Mouse (Mus musculus) layer of hippocampus, adult 6 months (tissue): ENCODE measurements around the gene Espn. TPM values are rescaled to one million over a fixed set of nuclear protein-coding genes. Genes with fewer than 3 reads are reported as not detected.

ENCODE experiments used
- long read RNA-seq, 2 experiments: library from polyadenylated mRNA; unstranded; transcript quantifications; one replicate each; pipeline ENCODE4 v2.0.0; 2019 to 2020
- polyA plus RNA-seq: library from polyadenylated mRNA; unstranded; fragments of <200 nt; fragmentation: Nextera tagmentation; gene quantifications from 2 replicates; pipeline ENCODE4 v1.2.3, GENCODE M21; 2021

The Espn gene
- polyA plus RNA-seq, result 0.92 and 1.9 TPM in 2 replicates
- long read RNA-seq, experiment 1, result 0 reads
- long read RNA-seq, experiment 2, partial matches to known transcripts, result 0 of 2 reads
- long read RNA-seq, experiment 2, other reads (novel, unspliced or antisense), result 2 of 2 reads

DNA sequence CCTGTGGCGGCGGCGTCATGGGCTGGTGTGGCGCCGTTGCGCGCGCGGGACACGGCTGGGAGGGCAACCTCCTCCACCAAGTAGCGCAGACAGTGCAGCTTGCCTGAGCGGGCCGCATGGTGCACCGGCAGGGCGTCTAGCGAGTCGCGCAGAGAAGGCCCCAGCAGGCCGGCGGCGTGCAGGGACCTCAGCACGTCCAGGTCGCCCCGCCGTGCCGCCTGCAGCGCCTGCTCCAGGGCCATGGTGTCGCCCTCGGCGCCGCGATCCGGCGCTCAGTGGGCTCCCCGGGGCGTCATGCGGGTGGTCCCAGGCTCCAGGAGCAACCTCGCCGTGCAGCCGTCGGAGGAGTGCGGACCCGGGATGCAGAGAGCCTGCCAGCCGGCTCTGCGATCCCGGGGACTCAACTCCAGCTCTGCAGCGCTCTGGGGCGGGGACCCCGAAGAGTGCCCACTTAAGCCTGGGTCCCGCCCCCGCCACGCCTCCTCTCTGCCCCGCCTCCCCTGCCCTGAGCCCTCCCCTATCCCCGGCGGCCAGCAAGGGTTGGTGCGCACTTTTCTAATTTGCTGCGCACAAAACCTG, at the start of gene Espn:
Gene Espn (minus strand): TSS at position 406 of the 579 bp plus-strand sequence.

DNA sequence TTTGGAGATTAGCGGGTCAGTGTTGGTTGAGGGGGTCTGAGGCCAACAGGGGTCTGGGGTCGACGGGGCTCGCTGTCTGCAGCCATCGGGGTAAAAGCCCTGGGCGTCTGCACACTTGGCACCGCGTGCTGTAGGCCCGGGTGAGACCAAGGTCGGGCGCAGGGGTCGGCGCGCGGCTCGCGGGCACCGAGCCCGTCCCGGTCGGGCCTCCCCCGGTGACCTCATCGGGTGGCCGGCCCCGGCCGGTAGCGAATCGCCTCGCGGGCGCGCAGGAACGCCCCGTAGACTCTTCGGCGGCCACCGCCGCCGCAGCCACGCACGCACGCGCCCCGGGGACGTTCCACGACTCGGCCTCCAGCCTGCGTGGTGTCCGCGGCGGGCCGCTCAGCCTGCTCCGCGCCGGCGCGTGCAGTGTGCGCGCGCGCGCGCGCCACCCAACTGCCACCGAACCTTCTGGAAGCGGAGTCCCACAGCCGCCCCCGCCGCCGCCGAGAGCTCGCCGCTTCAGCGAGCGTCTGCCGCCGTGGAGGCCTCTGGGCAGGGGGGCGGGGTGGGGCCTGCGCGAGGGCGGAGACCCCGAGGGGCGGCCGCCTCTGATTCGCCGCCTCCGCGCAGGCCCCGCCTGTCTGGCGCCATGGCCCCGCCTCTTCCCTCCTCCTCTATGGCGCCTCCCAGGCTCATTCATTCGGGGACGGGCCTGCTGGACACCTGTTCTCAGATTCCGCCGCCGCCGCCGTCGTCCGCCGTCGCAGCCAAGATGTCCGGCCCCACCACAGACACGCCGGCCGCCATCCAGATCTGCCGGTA, 25.6 kb upstream of the Espn start, which contains the start of gene Acot7:
Gene Acot7 (plus strand): TSS at position 598 of the 807 bp plus-strand sequence.

DNA sequence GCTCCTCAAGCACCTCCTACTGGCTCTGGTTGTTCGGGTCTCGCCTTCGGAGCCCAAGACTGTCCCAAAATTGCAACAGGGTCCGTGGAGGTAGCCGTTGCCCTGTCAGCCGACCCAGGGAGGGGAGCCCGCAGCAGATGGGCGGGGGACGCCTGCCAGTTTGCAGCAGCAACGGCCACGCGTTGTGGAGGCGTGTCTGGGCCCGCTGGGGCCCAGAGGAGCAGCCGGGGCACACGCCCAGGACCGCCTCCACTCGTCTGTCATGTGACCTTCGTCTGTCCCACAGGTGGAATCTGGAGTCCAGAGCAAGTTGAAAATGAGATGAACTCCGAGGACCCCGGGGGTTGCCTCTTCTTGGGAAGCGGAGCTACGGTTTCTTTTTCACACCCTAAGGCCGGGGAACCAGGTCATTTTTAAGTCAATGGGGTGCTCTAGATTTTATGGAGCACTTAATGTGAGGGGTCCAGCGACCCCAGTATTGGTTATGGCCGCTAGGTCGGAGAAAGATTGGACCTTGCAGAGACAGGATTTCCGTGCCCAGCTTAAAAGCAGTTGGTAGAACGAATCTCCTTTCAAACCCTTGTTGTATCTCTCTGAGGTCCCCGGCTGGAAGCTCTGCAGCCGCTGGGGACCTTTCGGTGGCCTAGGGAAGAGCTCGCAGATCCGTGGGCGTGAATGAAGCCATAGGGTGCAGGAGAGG, 6.6 kb upstream of the Espn start, which contains the start of gene Hes2:
Gene Hes2 (plus strand): TSS at position 283 of the 700 bp plus-strand sequence.

DNA sequence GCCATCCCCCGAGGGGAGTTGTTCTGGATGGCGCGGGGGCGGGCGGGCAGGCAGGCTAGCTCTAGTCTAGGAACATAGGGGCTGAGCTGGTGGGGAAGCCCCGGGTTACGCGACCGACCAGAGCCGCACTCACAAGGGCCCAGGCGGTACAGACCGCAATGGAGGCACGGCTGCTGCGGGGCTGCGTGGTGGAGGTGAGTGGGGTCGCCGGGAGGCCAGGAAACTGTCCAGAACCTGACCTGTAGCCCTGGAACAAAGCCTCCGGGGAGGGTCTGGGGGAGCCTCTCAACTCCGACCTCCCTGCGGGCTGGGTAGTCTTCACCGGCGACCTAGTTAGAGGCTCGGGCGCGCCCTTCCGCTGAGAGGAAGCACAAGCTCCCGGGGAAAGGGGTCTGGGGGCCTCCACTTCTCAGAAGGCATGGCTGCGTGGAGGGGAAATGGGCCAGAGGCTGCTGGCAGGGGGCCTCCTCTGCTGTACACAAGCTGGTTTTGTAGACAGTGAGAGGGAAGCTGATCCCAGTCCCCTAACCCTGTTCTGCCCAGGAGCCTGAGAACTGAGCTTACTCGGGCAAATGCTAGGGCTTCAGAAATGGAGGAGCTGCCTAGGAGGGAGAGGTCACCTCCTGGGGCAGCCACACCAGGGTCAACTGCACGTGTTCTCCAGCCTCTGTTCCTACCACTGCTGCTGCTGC, 36.1 kb downstream of the Espn start, which contains the start of gene Tnfrsf25:
Gene Tnfrsf25 (plus strand): TSS at position 14 of the 692 bp plus-strand sequence.

DNA sequence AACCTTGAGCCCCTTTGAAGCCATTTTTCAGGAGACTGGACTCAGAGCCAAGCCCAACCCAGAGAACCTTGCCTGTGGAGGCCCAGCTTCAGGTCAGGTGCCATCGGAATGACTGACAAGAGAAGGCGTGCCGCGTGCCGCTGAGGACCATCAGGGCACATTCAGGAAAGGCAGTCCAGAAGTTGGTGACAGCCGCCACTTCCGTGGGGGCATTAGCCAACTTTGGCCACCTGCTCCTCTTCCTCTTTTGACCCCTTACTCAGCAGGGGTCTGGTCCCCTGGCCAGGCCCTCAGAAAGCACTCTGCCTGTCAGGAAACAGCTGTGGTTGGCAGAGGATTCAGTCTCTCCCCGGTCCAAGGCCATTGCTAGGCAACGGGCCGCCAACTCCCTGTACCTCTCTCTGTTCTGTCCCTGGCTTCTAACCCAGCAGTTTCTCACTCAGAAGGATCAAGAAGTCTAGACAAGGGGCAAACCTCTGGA, 80.0 kb downstream of the Espn start, which contains the start of gene Plekhg5:
Gene Plekhg5 (plus strand): TSS at position 378 of the 481 bp plus-strand sequence.

Other genes with a start within 250 kb of the Espn start
- 37.8 and 40.3 TPM in 2 replicates for gene Dnajc11, start 218.7 kb downstream of the Espn start, polyA plus RNA-seq
- gene Thap3, start 163.4 kb downstream of the Espn start, polyA plus RNA-seq, result 23.8 and 23.9 TPM in 2 replicates
- 6.2 and 6.8 TPM in 2 replicates for gene Phf13, start 156.1 kb downstream of the Espn start, polyA plus RNA-seq
- gene Klhl21, start 143.6 kb downstream of the Espn start, polyA plus RNA-seq, result 7.6 and 9.5 TPM in 2 replicates
- 5.4 and 8.7 TPM in 2 replicates for gene Zbtb48, start 124.7 kb downstream of the Espn start, polyA plus RNA-seq
- 0.14 TPM in 1 of 2 replicates, not detected in the other for gene Tas1r1, start 113.8 kb downstream of the Espn start, polyA plus RNA-seq
- 8.0 and 10.4 TPM in 2 replicates for gene Nol9, start 113.0 kb downstream of the Espn start, polyA plus RNA-seq
- 16.8 and 20.8 TPM in 2 replicates for gene Plekhg5, start 79.9 kb downstream of the Espn start, polyA plus RNA-seq
- 0.19 and 0.25 TPM in 2 replicates for gene Tnfrsf25, start 36.4 kb downstream of the Espn start, polyA plus RNA-seq
- 0.14 TPM in 1 of 2 replicates, not detected in the other for gene Hes2, start 6.5 kb upstream of the Espn start, polyA plus RNA-seq
- gene Acot7, start 25.8 kb upstream of the Espn start, polyA plus RNA-seq, result 373 and 425 TPM in 2 replicates
- 1.4 and 2.0 TPM in 2 replicates for gene Gpr153, start 121.9 kb upstream of the Espn start, polyA plus RNA-seq
- not detected in 2 replicates for gene Hes3, start 139.3 kb upstream of the Espn start, polyA plus RNA-seq
- 13.9 and 16.0 TPM in 2 replicates for gene Icmt, start 144.9 kb upstream of the Espn start, polyA plus RNA-seq
- gene Rnf207, start 166.6 kb upstream of the Espn start, polyA plus RNA-seq, result 0.80 and 0.85 TPM in 2 replicates
- 327 and 332 TPM in 2 replicates for gene Rpl22, start 173.4 kb upstream of the Espn start, polyA plus RNA-seq
- gene Chd5, start 186.3 kb upstream of the Espn start, polyA plus RNA-seq, result 92.4 and 92.8 TPM in 2 replicates